Mouse (Mus musculus) bone marrow, adult 2 months (tissue): ENCODE data around the gene Slc39a12.

Experiments
- CTCF ChIP-seq: fragments of 200-500 bp; IDR thresholded peaks from 2 replicates; pipeline ENCODE4 v1.5.1; 2011; ENCODE audit warnings: low read length, control low read depth; ENCODE audit not compliant: control insufficient read depth, insufficient read depth
- POLR2A ChIP-seq: fragments of 200-500 bp; IDR thresholded peaks from 2 replicates; pipeline ENCODE4 v1.6.1; 2011; ENCODE audit warnings: low read depth, mild to moderate bottlenecking, control low read depth, low read length, borderline replicate concordance; ENCODE audit not compliant: control insufficient read depth

DNA sequence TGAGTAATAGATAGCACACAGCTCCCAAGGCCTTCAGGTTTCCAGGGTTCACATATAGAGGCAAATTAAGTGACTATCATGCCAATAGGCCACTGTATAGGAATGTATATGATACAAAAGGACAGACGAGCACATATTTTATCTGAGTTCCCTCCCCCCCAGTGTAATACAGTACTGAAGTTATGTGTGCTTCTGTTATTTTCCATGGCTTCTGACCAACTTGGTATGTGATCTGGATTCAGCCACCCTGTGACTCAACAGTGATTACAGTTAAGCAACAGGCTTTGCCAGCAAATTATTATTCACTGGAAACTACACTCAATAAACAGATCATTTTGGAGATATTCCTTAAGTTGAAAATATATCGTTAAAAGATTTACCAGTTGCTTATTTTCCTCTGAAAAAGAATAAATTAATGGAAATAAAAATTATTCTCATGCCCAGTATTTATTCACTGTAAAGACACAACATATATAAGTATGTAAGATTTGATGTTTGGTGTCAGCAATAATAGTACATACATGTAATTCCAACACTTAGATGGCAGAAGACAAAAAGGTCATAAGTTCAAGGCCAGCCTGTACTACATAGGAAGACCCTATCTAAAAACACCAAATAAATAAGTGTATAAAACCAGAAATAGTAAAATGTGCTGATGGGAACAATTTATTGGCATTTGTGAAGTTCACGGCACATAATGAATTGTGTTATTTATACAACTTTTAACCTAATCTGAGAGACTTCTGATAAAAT is 146.4 kb downstream of the Slc39a12 start:
- TF ChIP-seq CTCF = no peak
- no peak for TF ChIP-seq POLR2A
